Mouse (Mus musculus) heart, embryonic 10.5 days (tissue): ENCODE measurements around the gene H1f0. TPM values are rescaled to one million over a fixed set of nuclear protein-coding genes. Genes with fewer than 3 reads are reported as not detected.

Experiments
- DNase-seq: peaks from one replicate; pipeline ENCODE4 v3.0.0-alpha.2; 2017; ENCODE audit warnings: low spot score
- H3K27ac ChIP-seq: fragments of 300-500 bp; sonication (generic); 2 replicates; pipeline ENCODE4 v1.5.1; 2016; ENCODE audit warnings: mild to moderate bottlenecking
- H3K27me3 ChIP-seq: fragments of 300-500 bp; sonication (generic); 2 replicates; pipeline ENCODE4 v1.6.1; 2016; ENCODE audit warnings: mild to moderate bottlenecking; ENCODE audit not compliant: poor library complexity, insufficient read depth, severe bottlenecking
- H3K36me3 ChIP-seq: fragments of 300-500 bp; sonication (generic); 2 replicates; pipeline ENCODE4 v1.6.1; 2016; ENCODE audit warnings: mild to moderate bottlenecking, moderate library complexity
- H3K4me1 ChIP-seq: fragments of 300-500 bp; sonication (generic); 2 replicates; pipeline ENCODE4 v1.6.1; 2016; ENCODE audit warnings: mild to moderate bottlenecking
- H3K4me3 ChIP-seq: fragments of 300-500 bp; sonication (generic); 2 replicates; pipeline ENCODE4 v1.5.1; 2016; ENCODE audit warnings: mild to moderate bottlenecking, moderate library complexity
- H3K9me3 ChIP-seq: fragments of 300-500 bp; sonication (generic); 2 replicates; pipeline ENCODE4 v1.6.1; 2016; ENCODE audit warnings: mild to moderate bottlenecking, moderate library complexity
- WGBS: fragments of 180-500 bp; shearing (Covaris S2); methylation state at CpG from one replicate; pipeline ENCODE4 v1.1.7; 2016; 5-methylcytosine and 5-hydroxymethylcytosine counted together
- polyA plus RNA-seq: library from polyadenylated mRNA; unstranded; fragments of >200 nt; fragmentation: Nextera tagmentation; extraction: Ambion mirVana; gene quantifications from 2 replicates; pipeline ENCODE4 v1.2.1, GENCODE M21; 2016

The H1f0 gene
- polyA plus RNA-seq, 1 experiment from 2014 or later: 250 TPM

DNA sequence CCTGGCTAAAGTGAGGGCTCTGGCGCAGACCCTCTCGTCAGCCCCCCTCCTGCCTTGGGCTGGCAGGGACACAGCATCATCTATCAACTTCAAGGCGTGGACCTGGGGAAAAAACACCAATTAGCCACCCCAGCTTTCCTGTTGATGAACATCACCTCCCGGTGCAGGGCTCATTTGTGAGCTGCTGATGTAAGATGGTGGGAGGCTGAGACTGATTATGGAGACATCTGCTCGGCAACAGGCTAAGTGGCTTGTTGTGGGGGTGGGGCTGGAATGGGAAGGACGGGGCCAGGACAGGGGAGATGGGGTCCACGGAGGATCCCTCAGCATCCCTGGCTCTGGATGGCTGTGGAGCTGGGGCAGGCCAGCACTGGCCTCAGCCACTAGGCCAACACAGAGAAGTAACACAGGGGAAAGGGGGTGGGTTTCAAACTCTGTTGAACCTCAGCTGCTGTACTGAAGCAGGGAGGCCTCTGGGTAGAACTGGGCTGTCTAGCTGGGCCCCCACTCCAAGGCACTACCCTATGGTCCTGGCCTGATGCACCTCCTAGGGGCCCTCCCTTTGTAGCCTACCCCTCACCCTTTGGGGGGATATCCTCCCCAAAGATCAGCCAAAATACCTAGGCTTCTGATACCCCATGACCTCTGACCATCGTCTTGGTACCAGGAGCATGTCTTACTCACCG lies 22.1 kb downstream of the H1f0 start:
- Histone ChIP-seq H3K9me3 (no peaks in the 10 kb centered on the region), H3K4me3 (no peak overlapping the region), H3K27me3 (peaks cover 18% of the 10 kb centered on the region; the same call in 1 of the 2 replicates), H3K27ac (0 out of 2 replicates have a peak overlapping the region, but pooled peaks have one; percentile 8), H3K4me1 (peaks cover 24% of the 10 kb centered on the region), H3K36me3 (peaks cover 32% of the 10 kb centered on the region)
- no peak for DNase-seq
- 54% methylated on average over 9 of the region's 9 CpGs for whole genome bisulfite sequencing

DNA sequence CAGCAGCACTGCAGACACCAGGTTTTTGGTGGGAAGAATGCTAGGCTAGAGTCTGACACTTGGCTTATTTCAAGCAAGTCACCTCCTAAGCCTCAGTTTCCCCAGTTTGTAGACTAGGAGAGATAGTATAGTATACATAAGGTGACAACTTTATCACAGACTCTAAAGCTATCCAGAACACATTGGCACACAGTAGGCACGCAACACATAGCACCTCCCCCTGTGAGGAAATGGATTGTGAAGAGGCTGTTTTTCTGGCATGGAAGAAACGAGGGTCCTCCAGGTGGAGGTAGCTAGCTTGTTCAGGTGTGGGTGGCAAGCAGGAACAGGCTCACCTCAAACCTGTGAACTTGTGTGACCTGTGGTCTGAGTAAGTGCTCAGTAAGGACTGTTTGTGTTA lies 22.7 kb downstream of the H1f0 start:
- H3K27ac ChIP-seq: no peak overlapping the region

DNA sequence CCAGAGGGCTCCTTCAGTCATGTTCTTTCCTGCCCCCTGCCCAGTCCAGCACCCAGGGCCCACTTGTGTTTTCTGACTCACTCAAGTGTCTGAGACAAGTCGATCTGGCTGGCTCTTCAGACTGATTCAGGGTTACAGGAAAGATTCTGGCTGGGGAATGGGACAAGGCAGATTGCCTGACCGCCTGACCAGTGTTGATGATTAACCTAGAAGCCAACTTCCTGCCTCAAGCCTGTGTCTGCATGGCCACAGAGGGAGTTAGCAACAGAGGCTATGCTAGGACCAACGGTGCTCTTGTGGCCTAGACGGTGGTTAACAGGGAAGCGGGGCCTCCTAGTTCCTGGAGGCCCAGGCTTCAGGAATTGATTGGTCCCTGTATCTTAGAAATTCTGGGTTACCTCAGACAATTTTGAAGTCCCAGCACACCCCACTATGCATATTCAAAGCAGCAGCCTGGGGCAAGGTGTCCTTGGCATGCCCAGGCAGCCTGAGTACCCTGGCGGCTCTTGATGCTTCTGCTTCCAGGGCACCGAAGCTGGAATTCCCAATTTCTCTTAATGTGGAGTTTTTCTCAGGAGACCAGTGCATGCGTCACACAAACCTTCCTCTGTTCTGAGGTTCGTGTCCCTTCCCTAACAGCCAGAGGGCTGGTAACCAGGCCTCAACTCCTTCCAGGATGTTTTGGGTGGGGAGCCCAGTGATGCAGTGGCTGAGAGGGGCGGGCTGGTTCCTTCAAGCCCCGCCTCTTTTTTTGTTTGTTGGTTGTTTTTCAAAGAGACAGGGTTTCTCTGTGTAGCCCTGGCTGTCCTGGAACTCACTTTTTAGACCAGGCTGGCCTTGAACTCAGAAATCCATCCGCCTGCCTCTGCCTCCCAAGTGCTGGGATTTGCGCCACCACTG lies 23.5 kb downstream of the H1f0 start:
- DNase-seq: no peak
- Histone ChIP-seq H3K27me3 (peaks cover 13% of the 10 kb centered on the region; the same call in 1 of the 2 replicates), H3K36me3 (peaks cover 46% of the 10 kb centered on the region), H3K4me1 (peaks cover 24% of the 10 kb centered on the region), H3K9me3 (no peaks in the 10 kb centered on the region), H3K27ac (no peak overlapping the region), H3K4me3 (no peak overlapping the region)
- WGBS: 71% methylated on average over 13 of the region's 13 CpGs

More for the DNA sequence above, 22.7 kb downstream of the H1f0 start:
- H3K9me3 ChIP-seq: no peaks in the 10 kb centered on the region
- DNase-seq: no peak
- 75% methylated on average over 2 of the region's 2 CpGs for WGBS
- peaks cover 13% of the 10 kb centered on the region; the same call in 1 of the 2 replicates for H3K27me3 ChIP-seq
- H3K4me1 ChIP-seq: peaks cover 24% of the 10 kb centered on the region
- no peak overlapping the region for H3K4me3 ChIP-seq
- H3K36me3 ChIP-seq: peaks cover 38% of the 10 kb centered on the region

DNA sequence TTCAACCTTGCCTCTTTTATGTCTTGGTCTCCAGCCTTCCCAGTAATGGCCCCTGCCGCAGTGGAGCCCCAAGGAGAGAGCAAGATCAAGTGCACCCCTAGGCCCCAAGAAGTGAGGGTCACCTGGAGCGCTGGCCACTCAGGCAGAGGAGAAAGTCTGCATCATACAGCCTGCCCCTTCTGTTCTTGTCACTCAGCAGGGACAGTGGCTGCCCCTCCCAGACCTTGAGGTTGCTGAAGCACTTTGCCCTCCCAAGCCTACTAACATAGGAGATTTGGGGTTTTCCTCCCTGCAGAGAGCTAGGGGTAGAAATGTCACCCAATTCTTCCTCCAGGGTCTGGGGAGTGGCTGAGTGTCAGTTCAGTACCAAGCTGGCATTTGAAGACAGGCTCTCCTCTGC lies 24.1 kb downstream of the H1f0 start:
- peaks cover 52% of the 10 kb centered on the region for H3K36me3 ChIP-seq
- no peak overlapping the region for H3K27ac ChIP-seq
- no peak overlapping the region for H3K4me3 ChIP-seq
- peaks cover 6% of the 10 kb centered on the region; the same call in 1 of the 2 replicates for H3K27me3 ChIP-seq
- 90% methylated on average over 2 of the region's 2 CpGs for WGBS
- H3K9me3 ChIP-seq: no peaks in the 10 kb centered on the region
- DNase-seq: no peak
- H3K4me1 ChIP-seq: peaks cover 24% of the 10 kb centered on the region

- peaks cover 28% of the 10 kb centered on the region for H3K4me1 ChIP-seq
- 88% methylated on average over 7 of the region's 7 CpGs for WGBS
- peaks cover 89% of the 10 kb centered on the region for H3K36me3 ChIP-seq
- no peaks in the 10 kb centered on the region for H3K9me3 ChIP-seq
- no peak for DNase-seq
- no peak overlapping the region for H3K4me3 ChIP-seq
- no peaks in the 10 kb centered on the region for H3K27me3 ChIP-seq
- H3K27ac ChIP-seq: no peak overlapping the region
Measured at GRCm38 (mm10) chr15:79056601-79057000, 28.4 kb downstream of the H1f0 start.

- WGBS: 66% methylated on average over 6 of the region's 6 CpGs
- no peaks in the 10 kb centered on the region for H3K27me3 ChIP-seq
- H3K4me3 ChIP-seq: no peak overlapping the region
- no peak for DNase-seq
- H3K36me3 ChIP-seq: peaks cover 82% of the 10 kb centered on the region
- no peak overlapping the region for H3K27ac ChIP-seq
- no peaks in the 10 kb centered on the region for H3K9me3 ChIP-seq
- H3K4me1 ChIP-seq: peaks cover 30% of the 10 kb centered on the region; the same call in 1 of the 2 replicates
Measured at GRCm38 (mm10) chr15:79057850-79058249, 29.6 kb downstream of the H1f0 start.

- H3K4me3 ChIP-seq: 0 out of 2 replicates have a peak overlapping the region, but pooled peaks have one; percentile 95
- H3K27ac ChIP-seq: no peak overlapping the region
- DNase-seq: no peak
- no peaks in the 10 kb centered on the region for H3K9me3 ChIP-seq
- peaks cover 50% of the 10 kb centered on the region for H3K36me3 ChIP-seq
- 79% methylated on average over 14 of the region's 14 CpGs for WGBS
- H3K4me1 ChIP-seq: peaks cover 41% of the 10 kb centered on the region
- no peaks in the 10 kb centered on the region for H3K27me3 ChIP-seq
Measured at GRCm38 (mm10) chr15:79060887-79061565, 32.8 kb downstream of the H1f0 start.

DNA sequence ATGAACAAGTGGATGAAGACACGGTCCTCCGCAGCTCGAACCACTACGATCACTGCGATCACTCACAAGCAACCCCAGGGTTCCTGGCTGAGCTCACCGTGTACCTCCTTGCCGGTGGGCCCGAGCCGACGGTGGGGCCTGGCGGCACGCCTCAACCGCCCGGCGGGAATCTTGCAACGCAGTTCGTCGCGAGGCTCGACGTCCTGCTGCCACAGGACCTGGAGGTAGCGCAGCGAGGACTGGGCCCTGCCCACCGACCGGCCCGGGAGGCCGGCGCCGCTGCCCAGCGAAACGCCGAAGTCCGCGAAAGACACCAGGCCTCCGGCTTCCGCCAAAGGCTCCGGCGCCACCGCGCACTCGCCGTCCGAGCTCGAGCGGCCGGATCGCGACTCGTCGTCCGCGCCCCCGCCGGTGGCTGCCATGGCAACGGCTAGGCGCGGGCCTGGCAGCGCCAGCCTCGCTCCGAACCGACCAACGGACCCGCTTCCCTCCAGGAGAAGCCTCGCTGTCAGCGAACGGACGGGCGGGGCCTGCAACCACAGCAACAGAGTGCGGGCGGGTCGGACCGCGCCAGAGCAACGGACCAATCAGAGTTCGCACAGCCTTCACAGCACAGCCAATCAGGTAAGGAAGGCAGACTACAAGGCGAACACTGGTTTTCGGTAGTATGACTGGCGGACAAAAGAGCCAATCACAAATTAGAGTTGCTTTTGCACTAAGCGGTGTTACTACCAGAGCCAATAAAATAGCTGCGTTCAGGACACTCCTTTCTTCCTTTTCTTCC lies 34.3 kb downstream of the H1f0 start, which contains the start of gene Ankrd54:
TSS of gene Ankrd54 (minus strand) at position 518 of the 784 bp plus-strand sequence.
- no peaks in the 10 kb centered on the region for H3K27me3 ChIP-seq
- H3K4me1 ChIP-seq: peaks cover 54% of the 10 kb centered on the region
- peak within 1 kb of the TSS; percentile 92 for H3K27ac ChIP-seq
- DNase-seq: peak; percentile 100
- under 1% methylated on average over 80 of the region's 80 CpGs for WGBS
- H3K9me3 ChIP-seq: no peaks in the 10 kb centered on the region
- H3K4me3 ChIP-seq: peak within 1 kb of the TSS; percentile 95
- H3K36me3 ChIP-seq: peaks cover 35% of the 10 kb centered on the region

DNA sequence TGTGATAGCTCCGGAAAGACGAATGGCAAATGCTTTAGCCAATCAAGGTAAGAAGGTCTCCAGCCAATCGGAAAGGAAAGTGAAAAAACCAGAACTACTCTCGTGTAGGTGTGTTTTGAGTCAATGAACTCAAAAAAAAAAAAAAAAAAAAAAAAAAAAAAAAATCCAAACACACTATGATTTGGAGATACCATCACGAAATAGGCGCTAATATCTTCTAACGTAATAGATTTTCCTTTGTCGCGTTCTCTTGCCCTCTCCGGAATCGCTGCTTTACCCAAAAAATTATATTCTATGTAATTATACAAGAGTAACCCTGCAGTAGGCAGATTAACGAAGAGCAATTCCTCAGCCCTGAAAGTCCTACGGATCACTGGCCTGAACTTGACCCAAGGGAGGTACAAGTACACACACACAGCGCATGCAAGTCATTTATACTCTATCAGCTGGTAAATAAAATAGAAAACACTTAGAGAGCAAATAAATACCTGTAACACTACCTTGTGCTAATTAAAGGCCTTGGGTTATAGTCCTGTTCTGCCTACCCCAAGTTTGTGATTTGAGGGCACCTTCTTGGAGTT lies 35.0 kb downstream of the H1f0 start:
- Histone ChIP-seq H3K9me3 (no peaks in the 10 kb centered on the region), H3K4me3 (peak overlapping the region; percentile 95), H3K36me3 (peaks cover 28% of the 10 kb centered on the region), H3K27ac (peak overlapping the region; percentile 83), H3K27me3 (no peaks in the 10 kb centered on the region), H3K4me1 (peaks cover 58% of the 10 kb centered on the region)
- 9% methylated on average over 14 of the region's 14 CpGs for WGBS
- no peak for DNase-seq

DNA sequence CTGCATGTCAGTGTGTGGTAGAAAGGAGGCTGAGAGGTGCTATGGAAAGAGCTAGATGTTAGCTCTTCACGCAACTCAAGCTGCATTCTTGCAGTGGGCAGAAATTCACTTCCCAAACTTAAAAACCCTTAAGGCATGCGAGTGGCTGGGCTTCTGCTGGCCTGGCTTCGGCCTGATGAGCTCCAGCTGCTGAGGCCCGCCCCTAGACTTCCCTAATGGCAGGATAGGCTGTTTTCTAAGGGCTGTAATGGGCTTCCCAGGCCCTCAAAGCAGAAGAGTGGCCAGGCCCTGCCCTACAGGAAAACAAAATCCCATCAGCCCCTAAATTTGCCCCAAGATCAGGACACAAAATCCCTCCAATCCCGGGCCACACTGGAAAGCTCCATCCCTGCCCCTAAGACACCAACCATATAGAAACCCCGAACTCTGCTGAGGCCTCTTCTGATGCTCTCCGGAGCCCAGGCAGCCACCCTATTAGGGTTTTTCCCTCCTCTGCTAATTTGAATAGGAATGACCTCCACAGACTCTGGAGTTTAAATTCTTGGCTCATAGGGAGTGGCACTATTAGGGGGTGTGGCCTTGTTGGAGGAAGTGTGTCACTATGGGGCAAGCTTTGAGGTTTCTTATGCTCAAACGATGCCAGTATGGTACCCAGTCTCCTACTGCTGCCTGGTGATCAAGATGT lies 37.0 kb downstream of the H1f0 start:
- H3K27me3 ChIP-seq: no peaks in the 10 kb centered on the region
- 50% methylated on average over 8 of the region's 8 CpGs for WGBS
- H3K4me1 ChIP-seq: peaks cover 60% of the 10 kb centered on the region
- H3K9me3 ChIP-seq: no peaks in the 10 kb centered on the region
- no peak for DNase-seq
- peaks cover 8% of the 10 kb centered on the region for H3K36me3 ChIP-seq
- no peak overlapping the region for H3K27ac ChIP-seq
- no peak overlapping the region for H3K4me3 ChIP-seq

GRCm38 (mm10) chr15:79066276-79066675 lies 38.0 kb downstream of the H1f0 start:
- H3K4me1 ChIP-seq: peaks cover 54% of the 10 kb centered on the region
- H3K27me3 ChIP-seq: no peaks in the 10 kb centered on the region; the same call in 1 of the 2 replicates
- H3K9me3 ChIP-seq: no peaks in the 10 kb centered on the region
- no peak for DNase-seq
- 58% methylated on average over 2 of the region's 2 CpGs for WGBS
- H3K36me3 ChIP-seq: no peaks in the 10 kb centered on the region
- H3K27ac ChIP-seq: peak overlapping the region; percentile 56; the same call in 1 of the 2 replicates
- no peak overlapping the region for H3K4me3 ChIP-seq
